ENCODE assay signal across 8 mouse cellular contexts in the genomic region with DNA sequence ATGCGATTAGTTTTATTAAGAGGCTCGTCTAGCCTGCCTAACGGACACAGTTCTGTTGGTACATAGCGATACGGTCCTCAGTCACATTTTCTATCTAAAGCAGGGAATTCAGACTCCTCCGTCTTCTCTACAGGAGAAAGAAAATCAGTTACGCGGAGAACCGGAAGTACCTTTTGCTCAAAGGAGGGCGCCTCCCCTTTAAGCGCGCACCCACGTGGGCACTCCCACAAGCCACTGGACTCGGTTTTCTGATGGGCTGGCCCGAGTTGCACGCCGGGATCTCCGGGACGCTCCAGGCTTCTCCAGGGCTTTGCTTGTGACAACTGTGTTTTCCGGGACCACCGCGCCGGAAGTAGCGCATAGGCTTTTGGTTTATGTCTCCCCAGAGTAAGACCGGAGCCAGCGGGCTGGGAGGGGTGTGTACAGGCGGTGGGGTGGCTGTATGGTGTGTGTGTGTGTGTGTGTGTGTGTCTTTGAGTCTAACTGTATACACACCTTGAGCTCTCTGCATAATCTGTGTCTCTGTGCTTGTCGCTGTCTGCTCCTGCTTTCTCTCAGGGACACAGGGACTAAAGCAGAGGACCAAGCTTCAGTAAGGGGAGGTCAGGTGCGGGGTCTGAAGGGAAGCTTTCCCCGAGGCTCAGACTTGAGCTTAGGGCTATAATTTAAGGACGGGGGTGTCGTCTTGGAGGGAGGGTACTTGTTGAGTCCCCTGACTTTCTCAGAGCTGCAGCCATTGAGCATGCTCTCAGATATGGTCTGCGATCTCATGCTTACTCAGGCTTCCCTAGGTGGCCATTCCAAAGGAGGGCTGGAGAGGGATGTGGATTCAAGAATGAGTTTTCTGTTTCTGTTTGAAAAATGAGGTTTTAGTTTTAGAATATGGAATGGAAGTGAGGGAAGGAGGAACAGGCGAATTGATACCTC. TPM values are rescaled to one million over a fixed set of nuclear protein-coding genes. Genes with fewer than 3 reads are reported as not detected.
A peak's percentile ranks its signal among the peaks of the same experiment; 100 is the strongest.
DNase-seq lines count a peak whose midpoint lies in the region; ATAC-seq and TF ChIP-seq lines count a peak whose summit lies in the region.

A gene (plus strand): TSS at position 285 of the 927 bp plus-strand sequence.

- DNase-seq in ES-E14 (ENCODE audit: low read depth, low spot score): peak; percentile 76
- peak; percentile 84 for DNase-seq in cerebellum, adult 11-12 months
- DNase-seq in heart, postnatal 36 days: peak; percentile 82 to 83
- peak; percentile 84 to 93 for DNase-seq in layer of hippocampus, adult 2 months (ENCODE audit: low spot score in 2 of 2)
- peak; percentile 95 for DNase-seq in lung, embryonic 14.5 days
- peak; percentile 80 for DNase-seq in thymus, adult 2 months

- peak within 1 kb of the TSS; percentile 81 for H3K27ac ChIP-seq in ES-E14 (ENCODE audit: insufficient read depth, low read depth, low read length, poor library complexity, severe bottlenecking)
- H3K27ac ChIP-seq in forebrain, embryonic 15.5 days (replicated peaks): peak within 1 kb of the TSS; percentile 92
- peak within 1 kb of the TSS; percentile 90 for H3K27ac ChIP-seq in layer of hippocampus, adult 2 months
- H3K27ac ChIP-seq in lung, embryonic 14.5 days (ENCODE audit: low read depth): peak within 1 kb of the TSS; percentile 51; the same call in 1 of the 2 replicates
- H3K27ac ChIP-seq in olfactory bulb, adult 2 months (ENCODE audit: insufficient read depth, low read depth, low read length): peak within 1 kb of the TSS; percentile 54
- no peak within 1 kb of the TSS for H3K27ac ChIP-seq in thymus, adult 2 months (ENCODE audit: control insufficient read depth, insufficient read depth, low read length)

- no peak for TF ChIP-seq CTCF in layer of hippocampus, adult 2 months (conservative IDR thresholded peaks at IDR 0.05)
- TF ChIP-seq CTCF in lung, embryonic 14.5 days (IDR thresholded peaks at IDR 0.05; ENCODE audit: low read depth): no peak
- no peak for TF ChIP-seq CTCF in olfactory bulb, adult 2 months (IDR thresholded peaks at IDR 0.05; ENCODE audit: insufficient read depth, low read depth, low read length)
- no peak for TF ChIP-seq CTCF in thymus, adult 2 months (IDR thresholded peaks at IDR 0.05; ENCODE audit: borderline replicate concordance, control insufficient read depth, extremely low read depth, insufficient read depth, low read length, poor library complexity)

- H3K4me3 ChIP-seq in ES-E14 (ENCODE audit: insufficient read depth in 1 of 2, low read depth in 1 of 2, low read length in 2 of 2, poor library complexity in 1 of 2, severe bottlenecking in 1 of 2): peak within 1 kb of the TSS; percentile 86 to 92
- H3K4me3 ChIP-seq in forebrain, embryonic 15.5 days: peak within 1 kb of the TSS; percentile 57
- peak within 1 kb of the TSS; percentile 79 for H3K4me3 ChIP-seq in layer of hippocampus, adult 2 months
- H3K4me3 ChIP-seq in lung, embryonic 14.5 days (ENCODE audit: low read depth, low read length): peak within 1 kb of the TSS; percentile 44
- H3K4me3 ChIP-seq in olfactory bulb, adult 2 months (ENCODE audit: insufficient read depth, low read depth, low read length): peak within 1 kb of the TSS; percentile 69
- H3K4me3 ChIP-seq in thymus, adult 2 months (ENCODE audit: control insufficient read depth, insufficient read depth, low read length): peak within 1 kb of the TSS; percentile 94

- in situ Hi-C loops in ES-E14 (cut with MboI; ENCODE audit: low sequenced_read_pairs in 2 of 2, unreplicated experiment in 2 of 2): no loop called here

- intact Hi-C loops in heart, postnatal 36 days (cut with DNase I): loop anchor here (5.0 kb wide), 1 partner anchor 89 kb away; a partner anchor contains a TSS

- peak; percentile 98 for ATAC-seq in forebrain, embryonic 15.5 days (replicated peaks)
- ATAC-seq in lung, embryonic 14.5 days (ENCODE audit: insufficient read depth): peak; percentile 99

- no peaks in the 10 kb centered on the region for H3K36me3 ChIP-seq in ES-E14 (ENCODE audit: control insufficient read depth, insufficient read depth, low read length, poor library complexity, severe bottlenecking)
- H3K36me3 ChIP-seq in forebrain, embryonic 15.5 days: no peaks in the 10 kb centered on the region
- H3K36me3 ChIP-seq in lung, embryonic 14.5 days (ENCODE audit: insufficient read depth): no peaks in the 10 kb centered on the region
- no peaks in the 10 kb centered on the region for H3K36me3 ChIP-seq in thymus, adult 2 months (ENCODE audit: control insufficient read depth, insufficient read depth, low read length)

- H3K9me3 ChIP-seq in ES-E14 (ENCODE audit: control insufficient read depth, insufficient read depth, low read depth, low read length): no peaks in the 10 kb centered on the region
- no peaks in the 10 kb centered on the region for H3K9me3 ChIP-seq in forebrain, embryonic 15.5 days
- H3K9me3 ChIP-seq in lung, embryonic 14.5 days (ENCODE audit: low read depth, low read length): no peaks in the 10 kb centered on the region

- peak within 1 kb of the TSS; percentile 66 for H3K4me2 ChIP-seq in forebrain, embryonic 15.5 days (replicated peaks)
- H3K4me2 ChIP-seq in lung, embryonic 14.5 days: peak within 1 kb of the TSS; percentile 69

- 4% methylated on average over 34 of the region's 34 CpGs for WGBS in forebrain, embryonic 15.5 days
- 3% methylated on average over 34 of the region's 34 CpGs for WGBS in lung, embryonic 14.5 days
- 2% methylated on average over 34 of the region's 34 CpGs for WGBS in olfactory bulb, adult 2 months
- WGBS in thymus, adult 2 months: 5% methylated on average over 34 of the region's 34 CpGs

- peaks cover 3 to 7% of the 10 kb centered on the region in 2 experiments; a peak in 3 of 4 replicates for H3K4me1 ChIP-seq in ES-E14 (ENCODE audit: control insufficient read depth in 2 of 2, insufficient read depth in 2 of 2, low read length in 2 of 2, poor library complexity in 1 of 2)
- H3K4me1 ChIP-seq in forebrain, embryonic 15.5 days: peaks cover 17% of the 10 kb centered on the region
- H3K4me1 ChIP-seq in lung, embryonic 14.5 days (ENCODE audit: insufficient read depth): no peaks in the 10 kb centered on the region
- H3K4me1 ChIP-seq in olfactory bulb, adult 2 months (ENCODE audit: control insufficient read depth, insufficient read depth, low read length): no peaks in the 10 kb centered on the region
- H3K4me1 ChIP-seq in thymus, adult 2 months (replicated peaks; ENCODE audit: control insufficient read depth, insufficient read depth, low read length): peaks cover 8% of the 10 kb centered on the region

- peak; percentile 28; the same call in 1 of the 2 replicates for TF ChIP-seq POLR2A in olfactory bulb, adult 2 months (IDR thresholded peaks at IDR 0.05; ENCODE audit: insufficient read depth, low read depth, low read length)
- no peak for TF ChIP-seq POLR2A in thymus, adult 2 months (IDR thresholded peaks at IDR 0.05; ENCODE audit: control insufficient read depth, extremely low read depth, insufficient read depth, low read length, poor library complexity)

- no peaks in the 10 kb centered on the region for H3K27me3 ChIP-seq in forebrain, embryonic 15.5 days
- no peaks in the 10 kb centered on the region for H3K27me3 ChIP-seq in lung, embryonic 14.5 days (ENCODE audit: insufficient read depth, low read length)
- no peaks in the 10 kb centered on the region for H3K27me3 ChIP-seq in thymus, adult 2 months (ENCODE audit: control insufficient read depth, insufficient read depth, low read length)

- H3K9ac ChIP-seq in ES-E14 (ENCODE audit: insufficient read depth, low read depth, low read length, poor library complexity, severe bottlenecking): peak within 1 kb of the TSS; percentile 77
- H3K9ac ChIP-seq in forebrain, embryonic 15.5 days (replicated peaks): peak within 1 kb of the TSS; percentile 72
- peak within 1 kb of the TSS; percentile 53 for H3K9ac ChIP-seq in lung, embryonic 14.5 days

TF ChIP-seq in ES-E14, 5 proteins besides CTCF, POLR2A, EP300 and RAD21:
- TF ChIP-seq HCFC1 (IDR thresholded peaks at IDR 0.05; ENCODE audit: borderline replicate concordance, insufficient read depth, low read length) (peak; percentile 62; the same call in 1 of the 2 replicates), ZC3H11A (IDR thresholded peaks at IDR 0.05; ENCODE audit: borderline replicate concordance, low read depth, low read length) (no peak)

RNA-seq across cellular contexts. Expression of the gene that starts here (rescaled TPM):
- 14.5 and 16.3 TPM in 2 replicates for total RNA-seq in ES-E14 (2012; rRNA removed)
- 12.0 and 12.7 TPM in 2 replicates for polyA plus RNA-seq in forebrain, embryonic 15.5 days (2015; fragmentation: Nextera tagmentation; extraction: Ambion mirVana)
- 1 to 10 TPM; 2.4 to 2.7 TPM for total RNA-seq in heart, postnatal 36 days (2021)
- total RNA-seq in layer of hippocampus, adult 2 months (2021): 1 to 10 TPM; 4.0 to 4.4 TPM
- 9.9 and 10.2 TPM in 2 replicates for polyA plus RNA-seq in lung, embryonic 14.5 days (2014; fragmentation: Nextera tagmentation; extraction: Ambion mirVana)
- polyA plus RNA-seq in olfactory bulb, adult 2 months (2012; ENCODE audit: insufficient read depth, insufficient read length, low replicate concordance, missing spikeins): not detected in 2 replicates
- 0.71 and 0.94 TPM in 2 replicates for polyA plus RNA-seq in thymus, adult 2 months (2012; rRNA removed)

Comparison
In these comparisons a context has a peak if more than half of its experiments do, and no peak if none do; other contexts are left out.
1. Peak in DNase-seq and H3K4me3 ChIP-seq in thymus, adult 2 months; RNA of the gene not detected or under 1 TPM.
2. H3K4me3 ChIP-seq: peak in every context shown above with its lines; median percentile 94 in thymus, adult 2 months; 89 in ES-E14; 79 in layer of hippocampus, adult 2 months; 69 in olfactory bulb, adult 2 months; 57 in forebrain, embryonic 15.5 days; 44 in lung, embryonic 14.5 days.